Mouse (Mus musculus): ENCODE results near the gene B3gnt2. TPM values are rescaled to one million over a fixed set of nuclear protein-coding genes. Genes with fewer than 3 reads are reported as not detected.

Gene B3gnt2
- 10.9 and 12.6 TPM in 2 replicates for polyA plus RNA-seq (2015; fragmentation: Nextera tagmentation; extraction: Ambion mirVana)

DNA sequence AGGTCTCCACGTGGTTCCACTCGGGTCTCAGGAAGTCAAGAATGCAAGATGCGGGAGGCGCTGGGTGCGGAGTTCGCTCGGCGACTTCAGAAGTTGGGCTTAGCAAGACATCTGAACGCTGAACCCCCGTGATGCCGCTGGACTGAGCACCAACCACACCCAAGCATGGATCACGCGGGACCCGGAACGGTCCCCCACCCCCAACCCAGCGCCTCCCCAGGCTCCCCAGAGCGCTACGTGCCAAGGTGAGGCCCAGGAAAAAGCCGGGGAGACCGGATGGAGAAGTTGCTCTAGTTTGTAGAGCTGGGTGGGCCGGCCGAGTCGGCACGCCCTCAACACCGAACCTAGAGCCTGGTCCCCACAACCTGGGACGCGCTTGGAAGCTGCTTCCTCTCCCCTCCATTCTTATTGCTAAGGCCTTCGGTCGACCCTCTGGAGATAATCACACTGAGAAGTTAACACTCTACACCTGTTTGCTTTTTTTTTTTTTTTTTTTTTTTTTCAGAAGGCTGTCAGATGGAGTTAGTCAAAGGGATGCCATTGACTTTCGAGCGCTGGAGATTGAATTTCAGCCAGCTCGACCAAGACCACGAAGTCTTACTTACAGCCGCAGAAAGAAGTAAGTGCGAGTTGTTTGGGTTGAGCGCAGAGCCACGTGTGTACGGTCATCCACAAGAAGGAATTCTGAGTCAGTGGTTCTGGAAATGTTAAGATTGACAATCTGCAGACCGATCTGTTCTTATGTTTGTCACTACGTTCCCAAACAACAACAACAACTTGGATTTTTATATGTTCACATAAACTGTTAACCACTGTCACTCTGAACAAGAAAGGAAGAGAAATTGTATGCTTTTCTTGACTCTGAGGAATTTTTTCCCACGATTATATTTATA, at the start of gene B3gnt2:
Gene B3gnt2 (minus strand): TSS at position 627 of the 893 bp plus-strand sequence.
- Histone ChIP-seq H3K4me1 (peaks cover 24% of the 10 kb centered on the region), H3K9ac (peak within 1 kb of the TSS; percentile 71), H3K4me2 (peak within 1 kb of the TSS; percentile 95), H3K9me3 (no peaks in the 10 kb centered on the region), H3K36me3 (no peaks in the 10 kb centered on the region), H3K27ac (peak within 1 kb of the TSS; percentile 89), H3K27me3 (peaks cover 12% of the 10 kb centered on the region), H3K4me3 (peak within 1 kb of the TSS; percentile 81)
- 4% methylated on average over 41 of the region's 41 CpGs for WGBS
- ATAC-seq (ENCODE audit: borderline replicate concordance, extremely low read depth, low FRiP score, low TSS enrichment): peak; percentile 22; the same call in 1 of the 2 replicates

DNA sequence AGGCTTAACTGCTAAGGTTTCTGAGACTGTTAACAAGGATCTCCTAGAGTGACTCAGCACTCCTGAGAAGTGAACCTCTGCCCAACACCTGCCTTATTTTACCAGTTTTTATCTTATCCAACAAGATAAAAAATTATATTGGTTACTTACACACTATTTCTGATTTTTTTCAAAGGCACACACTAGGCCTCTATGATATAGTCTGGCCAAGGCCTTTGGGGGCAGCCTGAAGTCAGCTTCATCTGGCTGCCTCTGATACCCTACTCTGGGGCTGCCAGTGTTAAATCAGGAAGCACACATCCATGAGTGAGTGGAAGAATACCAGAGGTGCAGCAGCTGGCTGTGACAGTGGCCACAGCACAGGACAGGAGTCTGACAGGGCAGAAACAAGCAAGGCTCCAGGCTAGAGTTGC, 45.7 kb upstream of the B3gnt2 start:
- H3K4me3 ChIP-seq: no peak overlapping the region
- ATAC-seq (ENCODE audit: borderline replicate concordance, extremely low read depth, low FRiP score, low TSS enrichment): no peak
- H3K9ac ChIP-seq: no peak overlapping the region
- H3K4me2 ChIP-seq: no peak overlapping the region
- H3K4me1 ChIP-seq: no peaks in the 10 kb centered on the region
- no peaks in the 10 kb centered on the region for H3K36me3 ChIP-seq
- H3K27ac ChIP-seq: no peak overlapping the region
- no peaks in the 10 kb centered on the region for H3K9me3 ChIP-seq
- no peaks in the 10 kb centered on the region for H3K27me3 ChIP-seq

DNA sequence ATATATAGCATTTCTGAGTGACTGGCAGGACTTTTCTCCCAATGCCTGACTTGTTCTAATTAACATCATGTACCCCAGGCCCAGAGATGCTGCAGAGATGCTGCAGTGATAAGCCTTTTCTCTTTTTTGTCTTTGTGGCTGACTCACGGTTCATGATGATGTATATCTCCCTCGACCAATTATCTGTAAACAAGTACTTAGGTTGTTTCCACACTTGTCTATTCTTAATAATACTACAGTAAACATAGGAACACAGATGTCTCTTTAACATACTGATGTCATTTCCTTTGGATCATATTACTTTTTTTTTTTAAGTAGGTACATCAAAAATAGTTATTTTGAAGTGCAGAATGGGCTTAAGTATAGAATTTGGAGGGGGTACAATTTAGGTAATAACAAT, 42.2 kb upstream of the B3gnt2 start:
- ATAC-seq (ENCODE audit: borderline replicate concordance, extremely low read depth, low FRiP score, low TSS enrichment): no peak
- H3K4me3 ChIP-seq: no peak overlapping the region
- no peaks in the 10 kb centered on the region for H3K36me3 ChIP-seq
- 39% methylated on average over 2 of the region's 2 CpGs for WGBS
- H3K27ac ChIP-seq: no peak overlapping the region
- no peaks in the 10 kb centered on the region for H3K9me3 ChIP-seq
- no peak overlapping the region for H3K9ac ChIP-seq
- H3K4me1 ChIP-seq: no peaks in the 10 kb centered on the region
- H3K27me3 ChIP-seq: no peaks in the 10 kb centered on the region
- no peak overlapping the region for H3K4me2 ChIP-seq

DNA sequence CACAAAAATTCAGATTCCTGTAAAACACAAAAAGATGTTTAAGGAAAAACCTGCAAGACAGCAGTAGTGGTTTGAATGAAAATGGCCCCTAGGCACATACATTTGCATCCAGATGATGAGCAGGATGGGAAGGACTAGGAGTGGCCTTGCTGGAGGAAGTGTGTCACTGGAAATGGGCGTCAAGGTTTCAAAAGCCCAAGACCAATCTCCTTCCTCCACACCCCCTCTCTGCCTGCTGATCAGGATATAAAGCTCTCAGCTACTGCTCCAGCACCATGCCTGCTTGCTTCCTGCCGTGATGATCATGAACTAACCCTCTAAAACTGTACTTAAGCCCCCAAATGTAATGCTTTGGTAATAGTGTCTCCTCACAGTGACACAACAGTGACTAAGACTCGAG, 39.3 kb upstream of the B3gnt2 start:
- no peaks in the 10 kb centered on the region for H3K9me3 ChIP-seq
- H3K4me2 ChIP-seq: no peak overlapping the region
- H3K36me3 ChIP-seq: no peaks in the 10 kb centered on the region
- no peak overlapping the region for H3K27ac ChIP-seq
- ATAC-seq (ENCODE audit: borderline replicate concordance, extremely low read depth, low FRiP score, low TSS enrichment): no peak
- no peaks in the 10 kb centered on the region for H3K27me3 ChIP-seq
- 71% methylated on average over 3 of the region's 3 CpGs for WGBS
- H3K9ac ChIP-seq: no peak overlapping the region
- no peaks in the 10 kb centered on the region for H3K4me1 ChIP-seq
- no peak overlapping the region for H3K4me3 ChIP-seq

DNA sequence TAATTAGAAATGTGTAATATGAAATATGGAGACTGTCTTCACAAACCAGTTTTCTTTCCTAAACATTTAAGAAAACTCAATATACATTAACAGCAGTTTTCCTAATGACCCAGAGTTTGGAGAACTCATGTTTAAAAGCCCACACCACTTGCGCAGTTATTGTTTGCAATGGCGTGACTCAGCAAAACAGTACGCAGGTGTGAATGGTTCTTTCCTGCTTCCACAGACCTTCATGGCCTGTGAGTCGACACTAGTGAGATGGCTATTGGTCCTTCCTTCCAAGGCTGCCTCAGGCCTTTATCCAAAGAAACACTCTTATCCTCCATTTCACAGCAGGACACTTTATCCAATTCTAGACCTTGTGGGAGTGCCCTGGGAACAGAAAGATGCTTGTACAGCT, 36.9 kb upstream of the B3gnt2 start:
- no peaks in the 10 kb centered on the region for H3K9me3 ChIP-seq
- H3K4me1 ChIP-seq: no peaks in the 10 kb centered on the region
- WGBS: 90% methylated on average over 4 of the region's 4 CpGs

DNA sequence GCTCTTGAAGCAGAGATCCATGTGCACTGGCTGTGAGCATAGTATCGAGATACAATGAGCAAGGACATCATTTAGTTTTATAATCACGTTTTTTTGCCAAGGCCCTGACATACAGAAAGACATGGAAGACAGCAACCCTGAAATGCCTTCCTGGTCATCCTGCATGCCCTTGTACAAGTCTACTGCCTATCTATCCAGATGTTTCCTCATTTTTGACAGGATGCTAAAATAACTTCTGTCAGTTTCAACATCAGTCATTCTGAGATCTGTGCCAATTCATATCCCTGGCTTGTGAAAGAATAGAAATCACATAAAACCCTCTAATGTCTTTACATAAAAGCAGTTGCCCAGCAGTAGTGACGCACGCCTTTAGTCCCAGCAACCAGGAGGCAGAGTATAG, 36.4 kb upstream of the B3gnt2 start:
- no peak for ATAC-seq (ENCODE audit: borderline replicate concordance, extremely low read depth, low FRiP score, low TSS enrichment)
- Histone ChIP-seq H3K4me2 (no peak overlapping the region), H3K4me1 (no peaks in the 10 kb centered on the region), H3K4me3 (no peak overlapping the region), H3K9ac (no peak overlapping the region), H3K27ac (no peak overlapping the region), H3K9me3 (no peaks in the 10 kb centered on the region), H3K27me3 (no peaks in the 10 kb centered on the region), H3K36me3 (no peaks in the 10 kb centered on the region)
- WGBS: 78% methylated on average over 4 of the region's 4 CpGs

More for the DNA sequence above, 36.9 kb upstream of the B3gnt2 start:
- Histone ChIP-seq H3K27ac (no peak overlapping the region), H3K27me3 (no peaks in the 10 kb centered on the region), H3K36me3 (no peaks in the 10 kb centered on the region), H3K4me2 (no peak overlapping the region), H3K4me3 (no peak overlapping the region), H3K9ac (no peak overlapping the region)
- ATAC-seq (ENCODE audit: borderline replicate concordance, extremely low read depth, low FRiP score, low TSS enrichment): no peak

DNA sequence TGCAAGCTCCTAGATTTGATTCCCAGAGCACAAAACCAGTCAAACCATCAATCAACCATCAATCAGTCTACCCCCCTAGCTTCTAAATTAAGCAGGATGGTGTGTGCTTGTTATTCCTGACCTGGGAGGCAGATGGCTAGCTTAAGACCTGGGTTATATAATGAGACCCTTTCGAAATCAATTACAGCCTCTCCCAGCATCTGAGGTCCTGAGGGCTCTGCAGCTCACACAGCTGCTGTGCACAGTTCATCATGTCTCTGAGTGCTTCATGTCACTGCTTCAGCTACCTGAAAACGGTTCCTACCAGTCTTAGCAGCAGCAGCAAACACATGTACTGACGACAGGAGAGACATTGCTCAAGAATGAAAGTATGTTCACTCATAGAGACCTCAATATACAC, 32.3 kb upstream of the B3gnt2 start:
- Histone ChIP-seq H3K4me3 (no peak overlapping the region), H3K9ac (no peak overlapping the region), H3K36me3 (no peaks in the 10 kb centered on the region), H3K4me1 (no peaks in the 10 kb centered on the region), H3K9me3 (no peaks in the 10 kb centered on the region), H3K27me3 (no peaks in the 10 kb centered on the region), H3K27ac (no peak overlapping the region), H3K4me2 (no peak overlapping the region)
- 64% methylated on average over 3 of the region's 3 CpGs for WGBS
- ATAC-seq (ENCODE audit: borderline replicate concordance, extremely low read depth, low FRiP score, low TSS enrichment): no peak

DNA sequence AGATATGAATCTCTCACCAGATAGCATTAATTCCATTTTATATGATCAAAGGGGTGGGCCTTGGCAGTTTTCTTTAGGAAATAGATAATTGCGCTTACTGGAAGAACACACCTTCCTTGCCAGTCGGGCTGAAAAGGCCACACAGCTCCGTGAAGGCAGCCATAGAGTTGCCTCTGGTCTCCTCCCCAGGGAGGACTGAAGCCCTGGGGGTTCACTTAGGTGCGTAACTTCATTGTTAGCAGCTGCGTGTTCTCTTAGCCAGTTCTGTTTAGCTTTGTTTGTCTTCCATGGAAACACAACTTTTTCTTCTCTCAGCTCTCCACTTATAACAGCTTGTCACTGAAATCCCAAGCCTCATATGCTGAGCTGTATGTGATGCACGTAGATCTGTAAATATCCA, 31.7 kb upstream of the B3gnt2 start:
- H3K4me1 ChIP-seq: no peaks in the 10 kb centered on the region
- 77% methylated on average over 6 of the region's 6 CpGs for WGBS
- H3K9me3 ChIP-seq: no peaks in the 10 kb centered on the region
- no peaks in the 10 kb centered on the region for H3K27me3 ChIP-seq
- no peak overlapping the region for H3K27ac ChIP-seq
- no peaks in the 10 kb centered on the region for H3K36me3 ChIP-seq
- no peak overlapping the region for H3K4me3 ChIP-seq
- no peak overlapping the region for H3K4me2 ChIP-seq
- no peak for ATAC-seq (ENCODE audit: borderline replicate concordance, extremely low read depth, low FRiP score, low TSS enrichment)
- H3K9ac ChIP-seq: no peak overlapping the region

DNA sequence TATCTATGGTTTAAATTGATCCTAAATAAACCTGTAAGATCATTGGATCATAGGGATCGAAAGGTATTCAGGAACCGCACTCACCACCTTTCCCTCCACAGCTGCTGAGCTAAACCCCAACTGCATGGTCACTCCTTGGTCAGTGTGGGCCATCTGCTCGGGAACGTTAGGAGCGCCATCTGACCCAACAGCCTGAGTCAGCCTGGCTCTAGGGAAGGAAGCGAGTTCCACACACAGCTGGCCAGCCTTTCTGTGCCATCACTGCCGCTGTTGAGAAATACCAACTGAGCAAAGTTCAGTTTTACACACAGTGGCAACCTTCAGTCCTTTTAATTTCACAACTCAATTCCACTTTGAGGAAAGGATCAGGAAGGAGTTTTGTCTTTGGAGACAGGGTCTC, 31.1 kb upstream of the B3gnt2 start:
- H3K27me3 ChIP-seq: no peaks in the 10 kb centered on the region
- 76% methylated on average over 7 of the region's 7 CpGs for WGBS

DNA sequence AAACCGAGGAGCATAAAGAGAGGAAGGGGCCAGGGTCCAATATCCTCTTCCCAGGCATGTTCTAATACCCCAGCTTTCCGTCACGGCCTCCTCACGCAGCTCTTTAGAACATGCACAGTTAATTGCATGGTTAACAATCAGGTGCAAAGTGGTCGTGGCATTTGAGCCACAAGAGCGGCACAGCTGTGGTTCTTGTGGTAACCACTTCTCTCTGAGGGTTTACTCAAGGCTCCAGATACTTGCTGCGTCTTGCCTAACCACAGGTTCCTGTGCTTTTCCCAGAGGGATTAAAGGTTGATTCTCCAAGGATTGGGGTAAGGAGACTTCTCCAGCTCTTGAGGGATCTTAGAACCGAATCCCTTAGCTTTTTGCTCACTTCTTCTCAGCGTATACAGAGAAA, 30.5 kb upstream of the B3gnt2 start:
- no peak for ATAC-seq (ENCODE audit: borderline replicate concordance, extremely low read depth, low FRiP score, low TSS enrichment)
- Histone ChIP-seq H3K9me3 (no peaks in the 10 kb centered on the region), H3K27me3 (no peaks in the 10 kb centered on the region), H3K4me1 (no peaks in the 10 kb centered on the region), H3K36me3 (no peaks in the 10 kb centered on the region), H3K4me2 (no peak overlapping the region), H3K4me3 (no peak overlapping the region), H3K9ac (no peak overlapping the region), H3K27ac (no peak overlapping the region)
- 66% methylated on average over 9 of the region's 9 CpGs for WGBS

More for the DNA sequence above, 31.1 kb upstream of the B3gnt2 start:
- H3K4me1 ChIP-seq: no peaks in the 10 kb centered on the region
- no peak overlapping the region for H3K4me3 ChIP-seq
- H3K36me3 ChIP-seq: no peaks in the 10 kb centered on the region
- no peak overlapping the region for H3K9ac ChIP-seq
- no peak overlapping the region for H3K27ac ChIP-seq
- ATAC-seq (ENCODE audit: borderline replicate concordance, extremely low read depth, low FRiP score, low TSS enrichment): no peak
- no peak overlapping the region for H3K4me2 ChIP-seq
- no peaks in the 10 kb centered on the region for H3K9me3 ChIP-seq

DNA sequence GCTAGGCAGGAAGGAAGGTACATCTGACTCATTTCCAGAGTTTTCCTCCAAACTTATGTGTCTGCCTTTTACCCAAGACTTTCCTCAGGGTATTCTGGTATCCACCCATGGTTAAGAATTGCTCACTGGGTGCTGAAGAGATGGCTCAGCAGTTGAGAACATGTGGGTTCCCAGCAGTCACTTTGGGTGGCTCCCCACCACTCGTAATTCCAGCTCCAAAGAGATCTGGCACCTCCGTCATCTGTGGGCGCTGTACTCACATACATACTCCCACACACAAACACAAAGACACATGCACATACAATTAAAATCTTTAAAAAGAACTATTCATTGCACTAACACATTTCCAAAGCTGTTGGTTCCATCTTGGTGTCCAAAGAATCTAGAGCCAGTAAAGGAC, 28.5 kb upstream of the B3gnt2 start:
- H3K27me3 ChIP-seq: no peaks in the 10 kb centered on the region
- no peak overlapping the region for H3K9ac ChIP-seq
- no peak for ATAC-seq (ENCODE audit: borderline replicate concordance, extremely low read depth, low FRiP score, low TSS enrichment)
- no peak overlapping the region for H3K4me3 ChIP-seq
- 90% methylated on average over 3 of the region's 3 CpGs for WGBS
- H3K4me2 ChIP-seq: no peak overlapping the region
- H3K9me3 ChIP-seq: no peaks in the 10 kb centered on the region
- H3K27ac ChIP-seq: no peak overlapping the region
- H3K4me1 ChIP-seq: no peaks in the 10 kb centered on the region
- no peaks in the 10 kb centered on the region for H3K36me3 ChIP-seq

DNA sequence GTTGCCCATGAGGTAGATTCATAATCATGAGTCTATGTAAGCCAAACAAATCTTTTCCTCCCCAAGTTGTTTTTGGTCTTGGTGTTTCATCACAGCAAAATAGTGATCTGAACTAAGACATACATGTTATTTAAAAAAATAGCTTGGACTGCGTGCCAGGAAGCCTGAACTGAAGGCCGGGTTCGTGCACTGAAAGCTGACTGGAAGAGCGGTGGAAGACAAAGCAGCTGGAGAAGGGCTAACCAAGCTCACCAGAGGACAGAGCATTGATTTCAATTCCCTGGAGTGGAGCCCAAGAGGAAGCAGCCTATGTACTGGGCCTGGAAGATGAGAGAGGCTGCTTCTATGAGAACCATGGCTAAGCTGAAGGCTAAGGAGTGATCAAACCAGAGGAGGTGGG, 26.2 kb upstream of the B3gnt2 start:
- Histone ChIP-seq H3K9ac (no peak overlapping the region), H3K9me3 (no peaks in the 10 kb centered on the region), H3K36me3 (no peaks in the 10 kb centered on the region), H3K27me3 (no peaks in the 10 kb centered on the region), H3K4me3 (no peak overlapping the region), H3K27ac (no peak overlapping the region), H3K4me2 (no peak overlapping the region), H3K4me1 (no peaks in the 10 kb centered on the region)
- WGBS: 73% methylated on average over 4 of the region's 4 CpGs
- ATAC-seq (ENCODE audit: borderline replicate concordance, extremely low read depth, low FRiP score, low TSS enrichment): no peak

Data from lung, embryonic 15.5 days (tissue).